Mouse (Mus musculus) forelimb bud, embryonic 11.5 days (tissue): ENCODE measurements at regions not wholly inside any gene's neighbourhood (a gene's known extent, or its start where the extent isn't known, plus 50 kb on each side); places are given as distances from the start of the nearest gene placed in this dataset.
A peak's percentile ranks its signal among the peaks of the same experiment; 100 is the strongest.

Experiments
- DNase-seq: peaks from one replicate; pipeline ENCODE4 v3.0.0-alpha.2; 2012; ENCODE audit warnings: low read depth, low spot score

GRCm38 (mm10) chr9:101670111-101670510, 191.5 kb upstream of the 9630041A04Rik start:
- no peak for DNase-seq

GRCm38 (mm10) chr9:101649816-101650215, 211.8 kb upstream of the 9630041A04Rik start:
- no peak for DNase-seq

GRCm38 (mm10) chr9:101641524-101641923, 220.1 kb upstream of the 9630041A04Rik start:
- no peak for DNase-seq

GRCm38 (mm10) chr9:101640598-101640997, 221.0 kb upstream of the 9630041A04Rik start:
- no peak for DNase-seq

DNA sequence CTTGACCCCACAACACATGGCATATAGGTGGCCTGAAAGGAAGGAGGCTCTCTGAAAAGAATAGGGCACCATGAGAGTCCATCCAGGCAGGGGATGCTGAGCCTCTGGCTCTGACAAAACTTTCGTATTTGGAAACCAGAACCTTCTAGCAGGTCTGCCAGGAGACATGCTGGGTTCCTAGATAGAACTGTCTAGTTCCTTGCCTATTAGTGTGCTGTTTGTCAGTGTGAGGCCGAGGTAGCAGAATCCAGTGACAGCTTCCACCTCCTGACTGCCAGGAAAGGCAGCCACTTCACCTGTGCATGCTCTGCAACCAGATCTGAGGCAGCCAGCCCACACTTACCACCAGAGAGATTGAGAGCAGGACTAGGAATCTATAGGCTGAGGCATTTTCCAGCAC, 245.4 kb upstream of the 9630041A04Rik start:
- no peak for DNase-seq

- no peak for DNase-seq
Measured at GRCm38 (mm10) chr9:101615176-101615575, 246.5 kb upstream of the 9630041A04Rik start.

DNA sequence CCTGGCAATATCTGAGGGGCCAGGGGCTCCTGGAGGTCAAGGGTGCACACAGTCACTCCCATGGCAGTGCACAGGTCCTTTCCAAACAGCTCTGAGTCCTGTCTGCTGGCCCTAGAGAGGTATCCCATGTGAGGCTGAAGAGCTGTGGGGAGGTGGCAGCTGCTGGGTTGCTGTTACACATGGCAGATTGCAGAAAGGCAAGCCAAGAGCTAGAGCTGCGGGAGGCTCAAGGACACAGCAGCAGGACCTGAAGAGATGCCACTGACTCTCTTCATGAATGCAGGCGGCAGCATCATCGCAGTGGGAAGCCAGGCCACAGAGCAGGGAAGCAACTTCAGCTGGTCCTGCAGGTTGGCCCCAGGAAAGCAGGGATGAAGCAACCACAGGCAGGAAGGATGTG, 247.7 kb upstream of the 9630041A04Rik start:
- no peak for DNase-seq

DNA sequence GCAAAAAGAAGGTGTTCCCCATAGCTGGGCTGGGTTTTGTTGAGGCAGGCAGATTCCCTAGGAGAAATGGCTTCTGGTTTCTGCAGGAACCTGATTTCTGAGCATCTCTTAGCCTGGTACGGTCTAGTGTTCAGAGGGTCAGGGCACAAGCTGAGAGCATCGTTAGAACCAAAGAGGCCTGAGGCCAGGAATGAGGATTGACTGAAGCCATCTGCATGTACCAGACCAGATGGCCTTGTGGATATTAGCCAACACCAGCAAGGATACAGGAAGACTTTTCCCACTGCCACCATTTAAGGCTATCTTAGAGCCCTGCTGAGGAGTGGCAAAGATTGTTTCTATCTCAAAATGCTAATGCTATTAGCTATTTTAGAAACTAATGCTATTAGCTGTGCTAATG, 248.2 kb upstream of the 9630041A04Rik start:
- no peak for DNase-seq

DNA sequence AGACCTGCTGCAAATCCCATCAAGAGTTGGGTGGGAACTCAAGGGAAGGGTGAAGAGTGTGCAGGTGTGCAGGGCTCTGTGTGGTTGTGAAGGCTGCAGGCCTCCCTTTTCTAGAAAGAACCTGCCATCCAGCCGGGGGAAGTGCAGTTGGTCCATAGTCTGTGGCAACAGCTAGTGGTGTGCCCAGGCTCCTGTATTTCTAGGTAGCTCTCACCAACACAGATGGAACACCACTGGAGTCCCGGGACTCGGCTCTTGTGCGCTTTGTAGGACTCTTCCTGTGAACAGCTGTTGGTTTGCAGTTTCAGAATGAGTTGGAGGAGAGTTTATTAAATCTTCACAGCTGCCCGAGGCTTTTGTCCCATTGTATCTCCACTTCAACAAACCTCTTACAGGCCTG, 248.7 kb upstream of the 9630041A04Rik start:
- no peak for DNase-seq

DNA sequence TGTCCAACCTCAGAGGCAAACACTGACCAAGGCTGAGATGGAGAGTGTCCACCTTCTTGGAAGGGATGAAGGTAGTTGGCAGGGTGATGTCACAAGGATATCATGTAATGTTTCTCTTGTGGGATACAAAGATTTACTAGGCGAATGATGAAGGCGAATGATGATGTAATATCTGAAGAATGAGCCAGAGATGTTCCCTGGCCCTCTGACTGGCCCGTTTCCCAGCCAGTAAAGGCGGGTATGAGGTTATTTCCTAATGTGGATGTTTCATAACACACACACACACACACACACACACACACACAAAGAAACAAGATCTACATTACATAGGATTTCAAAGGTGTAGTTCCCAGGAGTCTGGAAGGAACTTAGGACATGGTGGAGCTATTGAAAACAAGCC, 249.1 kb upstream of the 9630041A04Rik start:
- no peak for DNase-seq

DNA sequence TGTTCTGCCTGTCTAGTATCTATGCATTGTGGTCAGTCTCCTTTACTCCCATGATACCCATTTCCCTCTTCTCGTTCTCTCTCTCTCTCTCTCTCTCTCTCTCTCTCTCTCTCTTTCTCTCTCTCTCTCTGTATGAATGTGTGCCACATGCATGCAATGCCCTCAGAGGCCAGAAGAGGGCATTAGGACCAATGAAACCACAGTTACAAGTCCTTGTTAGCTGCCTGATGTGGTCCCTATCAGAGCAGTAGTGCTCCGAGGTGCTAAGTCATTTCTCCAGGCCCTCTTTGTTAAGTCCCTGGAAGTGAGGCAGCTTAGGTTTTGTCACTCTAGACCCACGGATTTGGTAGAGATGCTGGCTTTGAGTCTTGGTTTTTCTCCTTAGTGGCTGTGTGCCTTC, 250.2 kb upstream of the 9630041A04Rik start:
- peak; percentile 46 for DNase-seq

DNA sequence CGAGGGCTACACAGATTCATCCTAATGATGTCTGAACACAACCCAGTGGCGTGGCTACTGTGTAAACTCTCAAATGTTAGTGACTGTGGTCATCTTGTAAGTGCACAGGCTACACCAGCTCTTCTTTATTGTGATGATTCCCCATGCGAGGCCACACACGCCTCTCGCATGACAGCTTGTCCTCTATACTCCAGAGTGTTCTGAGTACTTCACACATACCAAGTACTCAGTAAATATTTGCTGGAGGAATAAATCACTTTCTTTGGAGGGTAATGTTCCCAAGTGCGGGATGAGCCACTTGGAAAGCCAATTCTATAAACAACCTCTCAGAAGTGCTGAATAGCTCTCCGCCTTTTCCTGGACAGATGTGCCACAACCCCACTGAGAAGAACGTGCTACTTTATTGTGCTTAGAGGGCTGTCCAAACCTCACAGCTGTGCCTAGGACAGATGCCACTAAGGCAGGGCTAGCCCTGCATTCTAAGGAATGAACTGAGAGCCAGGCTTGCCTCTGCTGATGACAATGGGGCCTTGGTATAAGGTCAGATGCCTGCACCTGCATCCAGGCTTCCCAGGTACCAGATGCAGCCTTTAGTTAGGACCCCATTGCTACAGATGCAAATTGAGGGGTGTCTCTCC, 250.7 kb upstream of the 9630041A04Rik start:
- no peak for DNase-seq

DNA sequence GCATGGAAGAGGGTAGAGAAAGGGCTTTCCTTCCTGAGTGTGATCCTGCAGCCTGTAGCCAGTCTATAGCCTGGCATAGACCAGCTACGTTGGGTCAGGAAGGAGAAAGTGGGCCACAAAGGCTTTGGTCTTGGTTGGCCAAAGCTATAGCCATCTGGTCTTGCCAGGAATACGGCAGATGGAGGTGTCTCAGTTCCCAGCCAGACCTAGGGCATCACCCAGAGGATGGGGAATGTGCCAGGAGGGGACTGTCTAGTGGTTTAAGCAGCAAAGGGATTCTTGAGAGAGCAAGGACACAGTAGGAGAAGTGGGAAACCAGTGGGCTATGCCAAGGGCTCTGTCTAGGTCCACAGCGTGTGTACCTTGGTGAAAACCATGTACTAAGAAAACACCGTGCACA, 251.3 kb upstream of the 9630041A04Rik start:
- no peak for DNase-seq

DNA sequence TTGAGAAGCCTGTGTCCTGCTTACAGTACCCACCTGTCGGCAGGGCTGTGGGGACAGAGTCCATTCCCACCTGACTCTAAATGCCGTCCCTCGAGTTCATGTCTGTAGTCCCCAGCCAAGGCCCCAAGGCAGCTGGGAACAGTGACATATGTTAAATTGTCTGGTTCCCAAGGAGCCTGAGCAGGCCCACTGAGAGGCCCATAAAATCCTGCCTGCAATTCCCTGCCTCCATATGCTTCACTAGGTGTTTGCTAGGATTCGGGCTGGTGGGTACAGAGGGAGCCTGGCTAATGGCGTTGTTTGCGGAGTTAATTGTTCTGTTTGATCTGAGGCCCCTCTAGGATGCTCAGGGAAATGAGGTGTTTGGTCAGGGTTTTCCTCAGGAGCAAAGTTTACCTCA, 258.8 kb upstream of the 9630041A04Rik start:
- DNase-seq, result peak; percentile 74

GRCm38 (mm10) chr9:101596898-101597297, 264.7 kb upstream of the 9630041A04Rik start:
- no peak for DNase-seq

DNA sequence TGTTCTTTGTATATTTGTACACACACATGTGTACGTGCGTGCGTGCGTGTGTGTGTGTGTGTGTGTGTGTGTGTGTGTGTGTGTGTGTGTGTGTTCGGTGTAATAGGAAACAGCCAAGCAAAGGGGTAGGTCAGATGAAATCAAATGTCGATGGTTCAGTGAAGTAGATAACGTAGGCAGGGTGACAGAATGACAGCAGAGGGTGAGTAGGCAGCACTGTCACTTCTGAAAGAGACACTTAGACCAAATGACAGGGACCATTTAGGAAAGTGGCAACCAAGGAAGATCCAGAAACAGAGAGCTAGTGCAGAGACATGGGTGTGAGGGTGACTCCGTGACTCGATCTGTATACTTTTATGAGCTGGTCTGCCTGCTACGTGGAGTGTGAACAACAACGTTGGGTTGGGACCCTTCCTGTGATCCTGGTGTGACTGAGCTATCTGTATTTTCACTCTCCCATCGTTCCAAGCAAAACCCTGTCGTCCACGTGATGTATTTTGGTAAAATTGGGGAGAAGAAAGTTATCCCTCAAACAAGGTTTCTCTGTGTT, 266.5 kb upstream of the 9630041A04Rik start:
- no peak for DNase-seq

- DNase-seq, result no peak
Measured at GRCm38 (mm10) chr9:101592621-101593020, 269.0 kb upstream of the 9630041A04Rik start.

DNA sequence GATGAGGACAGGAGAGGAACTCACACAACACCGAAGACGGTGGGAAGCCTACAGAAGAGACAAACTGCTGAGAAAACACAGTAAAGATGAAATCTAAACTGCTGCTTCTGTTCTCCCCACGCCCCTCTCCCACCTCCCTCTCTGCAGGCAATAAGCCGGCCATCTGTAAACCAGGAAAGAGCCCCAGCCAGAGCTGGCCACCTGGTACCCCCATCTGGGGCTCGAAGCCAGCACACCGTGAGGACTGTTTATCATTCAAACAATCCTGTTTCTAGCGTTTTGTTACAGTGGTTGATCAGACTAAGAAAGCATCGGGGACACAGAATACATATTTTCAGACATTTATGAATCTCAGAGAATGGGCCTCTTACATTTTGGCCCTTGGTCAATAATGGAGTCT, 270.0 kb upstream of the 9630041A04Rik start:
- no peak for DNase-seq

DNA sequence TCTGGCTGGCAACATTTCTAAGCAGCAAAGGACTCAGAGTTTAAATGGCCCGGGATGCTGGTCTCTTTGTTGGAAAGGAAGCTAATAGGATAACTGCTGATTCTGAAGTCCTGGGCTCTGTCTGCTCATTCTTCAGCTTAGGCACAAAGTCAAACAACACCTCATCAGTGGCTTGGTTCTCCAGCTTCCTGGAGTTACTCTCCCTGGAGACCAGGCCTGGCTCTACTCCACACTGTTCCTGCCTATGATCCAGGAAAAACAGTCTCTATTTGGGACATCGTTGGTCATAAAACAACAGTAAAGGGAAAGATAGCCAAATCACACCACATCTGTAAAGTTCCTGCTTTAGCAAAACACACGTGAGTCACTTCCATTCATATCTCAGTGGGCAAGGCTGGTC, 271.3 kb upstream of the 9630041A04Rik start:
- no peak for DNase-seq

DNA sequence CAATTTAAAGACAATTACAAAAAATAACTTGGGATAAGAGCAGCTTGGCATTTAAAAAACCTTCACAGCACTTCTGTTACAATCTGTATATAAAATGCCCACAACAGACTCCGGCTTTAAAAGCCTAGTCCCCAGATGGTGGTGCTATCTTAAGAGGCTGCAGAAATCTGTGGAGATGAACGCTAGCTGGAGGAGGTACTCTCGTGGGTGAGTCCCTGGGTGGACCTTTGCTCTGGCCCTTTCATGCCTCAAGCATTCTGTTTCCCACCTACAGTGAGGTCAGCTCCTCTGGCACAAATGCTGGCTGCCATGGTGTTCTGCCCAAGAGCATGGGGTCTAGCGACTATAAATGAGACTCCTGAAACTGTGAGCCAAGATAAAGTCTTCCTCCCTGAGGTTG, 280.6 kb upstream of the 9630041A04Rik start:
- no peak for DNase-seq

DNA sequence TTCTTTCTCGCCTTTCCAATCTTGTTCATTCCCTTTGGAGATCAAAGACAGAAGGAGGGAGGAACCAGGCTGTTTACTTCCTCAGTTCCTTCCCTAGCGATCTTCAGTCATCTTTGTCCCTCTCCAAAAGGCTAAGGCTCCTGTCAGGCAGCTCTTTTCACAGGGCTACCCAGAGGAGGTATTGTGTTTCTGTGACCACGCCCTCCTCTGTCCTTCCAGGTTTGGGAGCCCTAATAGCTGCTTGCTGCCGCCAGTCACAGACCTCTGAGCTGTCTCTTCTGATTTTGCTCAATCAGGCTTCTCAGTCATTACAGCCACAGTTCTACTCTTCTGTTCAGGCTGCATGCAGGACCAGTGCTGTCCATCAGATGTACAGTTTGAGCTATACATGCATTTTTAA, 290.9 kb upstream of the 9630041A04Rik start:
- no peak for DNase-seq

DNA sequence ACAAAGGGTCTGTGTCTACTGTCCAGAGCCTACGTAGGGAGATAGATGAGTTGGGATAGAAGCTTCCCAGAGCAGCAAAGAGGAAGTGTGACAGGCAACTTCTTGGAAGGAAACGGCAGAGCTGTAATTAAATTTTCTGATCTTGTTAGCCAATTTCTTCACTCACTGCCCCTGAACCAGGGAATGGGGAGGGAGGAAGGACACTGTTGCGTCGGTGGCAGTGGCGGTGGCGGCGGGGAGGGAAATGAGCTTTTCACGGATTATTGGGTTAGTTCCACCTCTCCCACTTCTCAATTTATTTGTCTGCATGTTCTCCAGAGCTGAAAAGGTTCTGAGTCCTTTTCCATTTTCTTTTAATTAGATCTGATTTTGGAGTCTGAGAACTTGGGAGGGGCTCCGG, 298.4 kb upstream of the 9630041A04Rik start:
- no peak for DNase-seq

DNA sequence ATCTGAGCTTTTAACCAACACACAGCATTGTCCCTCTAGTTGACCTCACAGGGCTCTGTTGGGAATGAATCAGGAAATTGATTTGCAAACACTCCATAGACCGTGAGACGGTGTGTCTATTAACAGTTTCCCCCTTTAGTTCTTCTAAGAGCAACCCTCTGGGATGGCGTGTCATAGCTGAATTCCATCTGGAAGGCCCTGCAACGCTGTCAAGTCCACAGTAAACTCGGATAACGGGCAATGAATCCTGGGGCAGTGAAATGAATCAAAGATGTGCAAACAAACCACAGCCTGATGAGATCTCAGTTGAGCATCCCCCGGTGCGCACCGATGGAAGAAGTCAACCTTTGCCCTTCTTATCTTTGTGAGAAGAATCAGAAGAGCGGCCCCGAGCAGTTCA, 302.3 kb upstream of the 9630041A04Rik start:
- no peak for DNase-seq
